Mouse (Mus musculus) mesoderm, embryonic 11.5 days (tissue): ENCODE measurements around the gene Brinp3.

Experiments
- DNase-seq: peaks from one replicate; pipeline ENCODE4 v3.0.0-alpha.2; 2012; ENCODE audit warnings: low read depth, low spot score

Gene Brinp3

DNA sequence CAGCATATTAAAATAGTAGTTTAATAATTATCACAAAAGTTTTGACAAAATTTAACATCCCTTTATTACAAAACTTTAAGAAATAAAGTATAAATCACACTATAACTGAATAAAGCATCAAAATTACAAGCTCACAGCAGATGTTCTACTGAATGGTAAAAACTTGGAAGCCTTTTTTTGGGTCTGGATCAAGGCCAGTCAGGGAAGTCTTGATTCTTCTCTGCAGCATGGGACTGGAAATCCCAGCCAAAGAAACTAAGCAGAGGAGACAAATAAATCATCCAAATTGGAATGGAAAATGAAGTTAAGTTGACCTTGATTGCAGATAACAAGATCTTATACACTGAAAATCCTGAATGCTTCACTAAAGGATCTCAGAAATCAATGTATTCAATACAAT, 298.3 kb downstream of the Brinp3 start:
- DNase-seq, result no peak

DNA sequence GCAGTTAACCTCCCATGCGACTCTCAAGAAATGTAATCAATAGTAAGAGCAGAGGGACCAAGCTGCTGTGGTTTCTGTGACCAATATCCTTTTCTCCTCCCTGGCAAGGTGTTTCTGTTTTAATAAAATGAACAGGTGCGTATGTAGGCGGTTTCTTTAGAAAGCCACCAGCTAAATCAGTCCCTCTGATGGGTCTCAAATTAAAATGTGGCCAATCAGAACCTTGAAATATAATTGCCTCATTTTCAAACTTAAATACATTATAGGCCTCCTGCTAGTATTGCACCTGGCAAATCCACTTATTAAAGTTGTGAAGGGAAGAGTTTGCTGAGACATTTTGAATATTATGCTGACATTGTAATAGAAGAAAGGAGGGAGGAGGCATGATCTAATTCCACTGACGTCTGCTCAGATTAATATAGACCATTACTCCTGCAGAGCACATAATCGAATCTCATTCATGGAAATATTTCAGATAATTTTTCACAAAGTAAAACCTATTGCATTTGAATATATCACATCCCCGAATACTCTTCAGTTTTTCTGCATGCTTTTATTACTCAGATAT, 305.5 kb downstream of the Brinp3 start:
- DNase-seq, result no peak

DNA sequence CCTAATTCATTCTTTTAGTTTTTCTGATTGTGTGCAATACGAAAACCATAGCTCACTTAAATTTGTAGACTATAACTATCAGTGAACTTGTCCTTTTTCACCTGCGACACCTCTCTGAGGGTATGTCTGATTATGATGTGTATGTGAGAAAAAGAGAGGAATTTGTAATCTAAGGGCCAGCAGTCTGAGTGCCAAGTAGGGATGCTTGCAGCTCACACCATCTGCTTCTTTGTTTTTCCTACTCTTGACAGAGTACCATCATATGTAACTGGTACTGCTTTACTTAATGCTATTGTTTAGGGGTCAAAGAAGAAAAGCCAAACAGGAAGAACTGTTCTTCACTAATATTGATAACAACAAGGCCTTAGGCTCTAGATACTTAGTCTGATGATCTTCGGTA, 307.3 kb downstream of the Brinp3 start:
- no peak for DNase-seq

DNA sequence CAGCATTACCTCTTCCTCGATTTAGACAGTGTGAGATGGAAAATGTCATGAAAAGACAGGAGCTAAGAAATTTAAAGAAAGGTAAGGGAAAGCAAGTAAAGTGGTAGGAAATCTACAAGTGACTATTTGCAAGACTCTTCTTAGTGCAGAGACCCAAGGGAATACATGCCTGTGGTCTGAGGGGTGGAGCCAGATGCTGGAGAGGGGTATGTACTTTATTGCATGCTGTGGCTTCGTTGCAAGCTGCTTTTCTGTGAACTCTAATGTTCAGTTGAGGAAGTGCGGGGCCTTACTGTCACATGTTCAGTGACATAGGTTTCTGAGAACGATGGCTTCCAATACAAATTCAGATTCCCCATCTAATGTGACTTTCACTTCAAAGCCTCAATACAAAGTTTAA, 313.2 kb downstream of the Brinp3 start:
- DNase-seq, result peak; percentile 9

DNA sequence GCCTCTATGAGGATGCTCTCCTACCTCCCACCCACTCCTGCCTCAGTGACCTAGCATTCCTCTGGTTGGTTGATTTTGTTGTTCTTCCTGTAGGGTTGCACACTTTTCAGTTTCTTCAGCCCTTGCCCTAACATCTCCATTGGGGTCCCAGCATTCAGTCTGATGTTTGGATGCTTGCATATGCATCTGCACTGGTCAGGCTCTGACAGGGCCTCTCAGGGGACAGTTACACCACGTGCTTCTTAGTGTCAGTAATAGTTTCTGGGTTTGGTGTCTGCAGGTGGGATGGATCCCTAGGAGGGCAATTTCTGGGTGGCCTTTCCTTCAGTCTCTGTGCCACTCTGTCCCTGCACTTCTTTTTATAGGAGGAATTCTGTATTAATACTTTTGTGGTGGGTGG, 339.3 kb downstream of the Brinp3 start:
- DNase-seq, result no peak

DNA sequence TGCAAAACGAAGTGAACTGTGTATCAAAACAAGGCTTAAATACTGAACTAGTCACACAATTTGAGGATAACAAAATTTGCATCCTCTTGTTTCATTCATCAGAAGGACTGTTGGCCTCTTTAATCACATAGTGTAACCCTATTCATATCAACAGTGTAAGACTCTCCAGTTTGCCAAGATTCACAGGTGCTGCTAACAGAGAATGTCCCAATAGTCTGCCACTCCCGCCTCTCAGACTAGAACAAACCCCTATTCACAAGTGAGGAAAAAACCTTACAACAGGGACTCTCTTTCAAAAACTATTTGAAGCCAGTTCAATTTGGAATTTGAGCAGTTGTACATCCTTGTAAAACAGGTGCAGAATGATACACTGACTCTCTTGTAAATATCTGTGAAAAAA, 349.5 kb downstream of the Brinp3 start:
- no peak for DNase-seq

DNA sequence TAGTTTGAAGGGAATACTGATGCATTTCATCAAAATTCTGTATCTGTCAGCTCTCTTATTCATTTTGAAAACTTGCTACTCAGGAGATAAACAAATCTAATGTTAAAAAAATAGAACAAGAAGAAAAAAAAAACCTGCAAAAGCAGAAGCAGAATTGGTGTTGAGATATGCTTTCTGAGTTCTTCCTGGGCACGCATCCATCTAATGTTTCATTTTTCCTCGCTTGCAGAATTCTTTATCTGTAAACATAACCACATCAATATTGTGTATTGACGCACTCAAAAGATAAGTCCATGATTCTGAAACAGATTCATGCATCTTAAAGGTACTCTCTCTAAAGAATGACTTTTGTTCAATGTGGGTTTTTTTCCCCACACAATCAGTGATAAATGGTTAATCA, 354.3 kb downstream of the Brinp3 start:
- no peak for DNase-seq

DNA sequence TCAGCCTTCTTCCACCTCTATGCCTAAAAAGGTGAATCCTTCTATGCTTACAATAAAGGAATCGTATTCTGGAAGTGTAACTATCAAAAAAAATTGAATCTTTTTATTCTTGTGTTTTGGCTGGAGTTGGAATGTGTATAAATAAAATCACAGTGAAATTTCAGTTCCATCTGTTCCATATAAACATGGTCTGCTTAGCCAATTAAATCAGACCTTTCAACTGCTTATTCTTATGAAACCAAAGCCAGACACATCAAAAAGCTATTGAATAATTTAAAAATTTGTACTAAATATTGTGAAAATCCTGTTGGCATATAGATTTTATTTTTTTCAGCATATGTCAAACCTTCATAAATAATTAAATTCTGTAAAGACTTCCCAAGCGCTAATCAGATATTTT, 355.6 kb downstream of the Brinp3 start:
- DNase-seq, result no peak

DNA sequence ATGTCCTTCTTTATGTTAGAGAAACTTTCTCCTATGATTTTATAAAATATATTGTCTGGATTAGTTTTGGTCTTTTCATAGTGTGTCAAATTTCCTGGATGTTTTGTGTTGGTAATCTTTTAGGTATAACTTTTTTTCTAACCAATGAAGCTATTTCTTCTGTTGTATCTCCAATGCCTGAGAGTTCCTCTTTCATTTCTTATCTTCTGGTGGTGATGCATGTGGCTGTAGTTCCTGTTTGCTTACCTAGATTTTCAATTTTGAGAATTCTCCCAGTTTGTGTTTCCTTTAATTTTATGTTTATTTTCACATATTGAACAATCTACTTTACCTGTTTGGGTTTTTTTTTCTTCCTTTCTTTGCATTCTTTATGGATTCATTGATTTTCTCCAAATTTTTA, 404.1 kb downstream of the Brinp3 start:
- DNase-seq, result no peak

DNA sequence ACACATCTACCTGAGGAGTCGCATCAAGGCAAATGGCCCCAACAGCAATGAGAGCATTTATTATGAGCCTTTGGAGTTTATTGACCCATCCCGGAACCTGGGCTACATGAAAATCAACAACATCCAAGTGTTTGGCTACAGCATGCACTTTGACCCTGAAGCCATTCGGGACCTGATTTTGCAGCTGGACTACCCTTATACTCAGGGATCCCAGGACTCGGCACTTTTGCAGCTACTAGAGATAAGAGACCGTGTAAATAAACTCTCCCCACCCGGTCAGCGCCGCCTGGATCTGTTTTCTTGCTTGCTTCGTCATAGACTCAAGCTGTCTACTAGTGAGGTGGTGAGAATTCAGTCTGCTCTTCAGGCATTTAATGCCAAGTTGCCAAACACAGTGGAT, 407.1 kb downstream of the Brinp3 start:
- DNase-seq, result no peak

DNA sequence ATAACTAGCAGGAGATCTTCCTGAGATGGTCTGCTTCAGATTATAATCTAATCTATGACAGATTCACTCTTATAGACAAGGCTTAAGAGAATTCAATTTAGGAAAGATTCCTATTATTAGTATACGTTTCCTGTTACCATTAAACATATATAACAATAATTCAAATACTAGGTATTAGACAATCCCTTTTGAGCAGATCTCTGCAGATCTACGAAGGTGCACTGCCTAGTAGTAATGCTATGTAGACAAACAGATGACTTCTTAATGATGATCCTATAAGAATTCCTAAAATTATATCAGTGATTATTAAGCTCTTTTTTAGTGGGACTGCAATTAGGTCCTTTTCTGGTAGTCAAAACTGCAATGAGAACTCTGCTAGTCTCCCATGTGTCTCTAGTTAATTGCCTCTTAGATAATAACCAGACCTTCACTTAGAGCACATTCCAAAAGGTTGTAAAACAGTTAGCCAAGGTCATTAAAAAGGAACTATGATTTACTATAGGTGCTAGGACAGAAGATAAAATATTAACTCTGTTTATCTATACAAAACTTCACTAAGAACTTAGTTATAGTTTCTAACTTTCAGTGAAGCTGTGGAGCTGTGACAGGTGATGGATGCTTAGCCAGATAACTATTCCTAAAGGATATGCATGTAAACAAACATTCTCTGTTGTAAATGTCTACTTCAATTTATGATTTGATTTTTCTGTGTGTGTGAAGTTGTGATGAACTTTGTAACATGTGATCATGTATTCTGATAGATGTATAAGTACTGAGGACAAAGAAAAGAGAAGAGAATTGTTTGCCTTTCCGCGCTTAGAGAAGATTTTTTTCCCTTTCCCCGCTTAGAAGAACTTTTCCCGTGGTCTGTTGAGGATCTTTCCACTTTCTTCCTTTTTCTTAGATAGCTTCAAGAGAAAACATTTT, 445.2 kb downstream of the Brinp3 start:
- DNase-seq, result no peak
